Mouse (Mus musculus) macrophage (primary cell): Measurements from ENCODE around the gene Slc46a3. TPM values are rescaled to one million over a fixed set of nuclear protein-coding genes. Genes with fewer than 3 reads are reported as not detected.
"Not testable (repeated sequence)": the region's sequence is repeated elsewhere in the genome, so short reads cannot be mapped to it uniquely, and the experiment has no call there.

Experiments used
- H3K27ac ChIP-seq: fragments of 350-480 bp; formaldehyde crosslinking; 2 replicates; pipeline ENCODE4 v1.9.0; 2021
- H3K36me3 ChIP-seq: fragments of 350-480 bp; formaldehyde crosslinking; 2 replicates; pipeline ENCODE4 v1.9.0; 2021; ENCODE audit errors: inconsistent target
- H3K4me3 ChIP-seq: fragments of 350-480 bp; formaldehyde crosslinking; 2 replicates; pipeline ENCODE4 v1.9.0; 2021; ENCODE audit errors: inconsistent target
- H3K79me2 ChIP-seq: fragments of 350-480 bp; formaldehyde crosslinking; 2 replicates; pipeline ENCODE4 v1.9.0; 2021; ENCODE audit errors: inconsistent target
- WGBS: methylation state at CpG from one replicate; pipeline ENCODE4 v1.1.7; 2026; ENCODE audit warnings: inconsistent platforms; ENCODE audit not compliant: missing documents; 5-methylcytosine and 5-hydroxymethylcytosine counted together
- polyA plus RNA-seq: library from polyadenylated mRNA; stranded (reverse); fragments of 250-400 nt; gene quantifications from 3 replicates; pipeline ENCODE4 v1.2.4, GENCODE M21; 2018; ENCODE audit warnings: inconsistent platforms

Slc46a3 gene
- polyA plus RNA-seq, 1 experiment from 2014 or later, result 102 TPM

DNA sequence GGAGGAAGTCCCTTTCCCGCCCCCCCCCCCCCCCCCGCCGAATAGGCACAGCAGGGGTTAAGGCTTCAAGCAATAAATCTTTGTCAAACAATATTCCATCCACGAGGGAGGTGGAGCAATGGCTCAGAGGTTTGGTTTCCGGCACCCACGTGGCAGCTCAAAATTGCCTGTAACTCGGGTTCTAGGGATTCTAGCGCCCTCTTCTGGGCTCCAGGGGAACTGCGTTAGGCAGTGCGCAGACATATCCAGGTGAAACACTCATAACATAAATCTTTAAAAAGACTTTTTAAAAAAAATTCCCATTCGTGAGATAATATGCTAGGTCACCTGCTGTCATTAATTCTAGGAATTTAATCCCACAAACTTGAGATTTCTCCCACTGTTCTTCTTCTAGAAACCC lies 12.5 kb upstream of the Slc46a3 start:
- H3K36me3 ChIP-seq, result no peaks in the 10 kb centered on the region
- WGBS, result 70% methylated on average over 9 of the region's 11 CpGs

DNA sequence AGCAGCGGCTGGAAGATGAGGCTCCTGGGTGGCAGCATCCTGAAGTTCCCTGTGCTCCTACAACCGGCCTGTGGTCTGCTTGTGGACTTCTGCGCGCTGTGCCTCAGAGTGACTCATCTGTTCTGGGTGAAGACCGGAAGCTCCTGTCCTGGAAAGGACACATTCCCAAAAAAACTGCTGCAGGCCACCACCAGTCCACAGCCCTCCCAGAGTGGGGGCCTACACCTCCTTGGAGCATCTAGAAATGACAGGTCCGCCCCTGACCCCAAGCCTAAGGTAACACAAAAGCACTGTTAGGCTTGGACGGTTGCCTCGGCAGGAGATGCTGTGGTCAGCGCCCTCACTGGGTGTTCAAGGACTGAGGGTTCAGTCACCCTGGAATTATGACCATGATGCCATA lies 8.6 kb upstream of the Slc46a3 start:
- H3K27ac ChIP-seq, result no peak overlapping the region
- WGBS, result 93% methylated on average over 7 of the region's 9 CpGs

More for the DNA sequence above, 12.5 kb upstream of the Slc46a3 start:
- Histone ChIP-seq H3K4me3 (no peak overlapping the region), H3K79me2 (no peaks in the 10 kb centered on the region), H3K27ac (no peak overlapping the region)

DNA sequence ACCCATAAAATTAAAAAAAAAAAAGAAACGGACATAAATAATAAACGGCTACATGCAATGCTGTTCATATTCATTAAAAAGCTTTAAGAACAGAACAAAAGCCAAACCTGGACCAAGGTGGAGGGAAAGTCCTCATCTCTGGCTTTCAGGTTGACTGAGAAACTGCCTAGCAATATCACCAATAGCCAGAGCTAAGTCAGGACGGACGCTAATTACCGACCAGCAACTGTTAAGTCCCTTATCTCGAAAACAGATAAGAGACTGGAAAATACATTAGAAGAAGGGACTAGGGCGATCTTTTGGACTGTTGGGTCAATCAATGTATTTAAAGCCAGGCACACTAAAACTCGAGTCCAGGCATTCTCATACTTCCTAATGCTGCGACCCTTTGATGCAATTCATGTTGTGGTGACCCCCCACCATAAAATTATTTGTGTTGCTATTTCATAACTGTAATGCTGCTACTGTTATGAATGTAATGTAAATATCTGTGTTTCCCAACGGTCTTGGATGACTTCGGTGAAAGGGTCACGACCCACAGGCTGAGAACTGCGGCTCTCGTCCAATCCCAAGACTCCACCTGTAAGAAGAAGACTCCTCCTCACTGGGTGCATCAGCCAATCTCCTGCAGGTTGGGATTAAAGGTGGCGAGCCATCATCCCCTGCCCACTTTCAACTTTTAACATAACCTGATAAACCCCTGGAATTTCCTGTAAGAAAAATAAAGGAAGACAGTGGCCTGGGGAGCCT lies 7.6 kb upstream of the Slc46a3 start:
- 94% methylated on average over 14 of the region's 15 CpGs for WGBS
- H3K4me3 ChIP-seq, result no peak overlapping the region
- H3K27ac ChIP-seq, result no peak overlapping the region
- H3K79me2 ChIP-seq, result no peaks in the 10 kb centered on the region
- no peaks in the 10 kb centered on the region for H3K36me3 ChIP-seq

More for the DNA sequence above, 8.6 kb upstream of the Slc46a3 start:
- H3K36me3 ChIP-seq, result no peaks in the 10 kb centered on the region
- H3K79me2 ChIP-seq, result no peaks in the 10 kb centered on the region
- no peak overlapping the region for H3K4me3 ChIP-seq

- no peaks in the 10 kb centered on the region for H3K36me3 ChIP-seq
- H3K4me3 ChIP-seq, result no peak overlapping the region
- 51% methylated on average over 4 of the region's 4 CpGs for WGBS
- no peaks in the 10 kb centered on the region for H3K79me2 ChIP-seq
- H3K27ac ChIP-seq, result no peak overlapping the region
Observed at GRCm38 (mm10) chr5:147898968-147899549, 4.4 kb upstream of the Slc46a3 start.

- Histone ChIP-seq H3K27ac (no peak overlapping the region), H3K36me3 (no peaks in the 10 kb centered on the region), H3K4me3 (no peak overlapping the region), H3K79me2 (no peaks in the 10 kb centered on the region)
- WGBS, result 100% methylated on average over 2 of the region's 2 CpGs
Observed at GRCm38 (mm10) chr5:147898254-147898653, 3.6 kb upstream of the Slc46a3 start.

DNA sequence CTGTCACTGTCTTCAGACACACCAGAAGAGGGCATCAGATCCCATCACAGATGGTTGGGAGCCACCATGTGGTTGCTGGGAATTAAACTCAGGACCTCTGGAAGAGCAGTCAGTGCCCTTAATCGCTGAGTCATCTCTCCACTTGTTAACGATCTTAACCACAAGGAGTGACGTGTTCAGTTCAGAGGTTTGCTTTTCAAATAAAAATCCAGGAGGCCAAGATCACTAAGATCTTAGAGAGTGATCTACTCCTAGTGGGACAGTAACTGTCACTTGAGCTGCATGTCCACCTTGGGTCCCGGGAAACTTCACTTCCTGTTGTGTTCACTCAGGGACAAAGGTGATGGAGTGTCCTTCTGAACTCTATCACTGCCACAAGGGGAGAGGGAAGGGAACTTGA lies 1.9 kb upstream of the Slc46a3 start:
- not testable (repeated sequence) for H3K36me3 ChIP-seq, H3K4me3 ChIP-seq, H3K79me2 ChIP-seq
- 8% methylated on average over 4 of the region's 4 CpGs for WGBS
- H3K27ac ChIP-seq, result peak overlapping the region; percentile 74

GRCm38 (mm10) chr5:147895436-147896198 lies 1.0 kb upstream of the Slc46a3 start:
- H3K27ac ChIP-seq, result peak overlapping the region; percentile 93

DNA sequence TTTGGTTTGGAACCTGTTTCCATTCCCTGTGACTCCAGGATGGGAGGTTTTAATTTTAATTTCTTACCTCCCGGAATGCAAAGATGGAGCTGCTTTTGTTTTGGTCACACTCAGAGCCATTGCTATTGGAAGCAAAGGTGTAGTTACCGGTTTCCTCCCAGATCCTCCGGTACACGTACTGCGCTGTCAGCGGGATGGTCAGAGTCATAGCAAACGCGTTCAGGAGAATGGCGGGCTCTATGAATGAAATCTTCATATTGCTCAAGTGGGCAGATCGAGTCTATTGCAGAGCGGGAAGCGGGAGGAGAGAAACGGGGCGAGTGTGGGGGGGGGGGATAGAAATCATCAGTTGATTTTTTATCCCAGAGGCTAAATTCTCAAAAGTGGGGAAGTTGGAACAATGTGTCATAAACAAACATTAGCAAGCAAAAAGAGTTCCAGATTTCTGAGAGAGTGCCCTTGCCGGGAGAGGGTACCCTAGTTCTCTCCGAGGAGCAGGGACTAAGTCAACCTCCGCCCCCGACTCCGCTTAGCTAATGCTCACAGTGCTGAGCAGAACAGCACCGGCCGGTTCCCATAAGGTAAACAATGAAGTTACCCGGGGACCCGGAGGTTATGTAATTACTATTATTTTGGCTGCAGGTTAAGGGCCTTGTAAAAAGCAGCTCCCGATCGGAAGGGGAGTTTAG lies 705 bp downstream of the Slc46a3 start:
- H3K79me2 ChIP-seq, result no peaks in the 10 kb centered on the region
- peak overlapping the region; percentile 93 for H3K27ac ChIP-seq
- no peaks in the 10 kb centered on the region for H3K36me3 ChIP-seq
- peak overlapping the region; percentile 86 for H3K4me3 ChIP-seq
- WGBS, result 19% methylated on average over 25 of the region's 25 CpGs

More at GRCm38 (mm10) chr5:147895436-147896198, 1.0 kb upstream of the Slc46a3 start:
- Histone ChIP-seq H3K36me3 (no peaks in the 10 kb centered on the region), H3K79me2 (no peaks in the 10 kb centered on the region), H3K4me3 (peak overlapping the region; percentile 86)
- 5% methylated on average over 16 of the region's 16 CpGs for WGBS

DNA sequence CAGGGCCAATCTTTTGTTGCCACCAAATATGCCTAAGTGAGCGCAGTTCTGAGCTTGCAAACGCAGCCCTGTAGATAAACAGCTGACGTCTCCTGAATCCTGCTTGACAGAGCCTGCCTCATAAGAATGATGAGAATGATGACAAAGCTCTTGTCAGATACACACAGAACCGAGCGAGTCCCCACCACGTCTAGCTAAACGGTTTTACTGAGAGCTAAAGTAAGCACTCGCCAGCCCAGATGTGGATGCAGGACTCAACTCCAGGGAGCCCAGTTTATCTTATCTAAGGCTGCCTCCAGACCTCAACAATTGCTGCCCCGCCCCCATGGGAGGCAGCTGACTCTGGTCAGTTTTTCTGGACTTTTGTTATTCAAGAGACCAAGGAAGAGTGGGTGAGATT lies 1.5 kb downstream of the Slc46a3 start:
- Histone ChIP-seq H3K4me3 (no peak overlapping the region), H3K27ac (no peak overlapping the region)

GRCm38 (mm10) chr5:147892735-147893134 lies 1.9 kb downstream of the Slc46a3 start:
- H3K27ac ChIP-seq, result no peak overlapping the region
- H3K36me3 ChIP-seq, result peaks cover under 1% of the 10 kb centered on the region; the same call in 1 of the 2 replicates
- WGBS, result 91% methylated on average over 5 of the region's 6 CpGs
- no peaks in the 10 kb centered on the region for H3K79me2 ChIP-seq
- H3K4me3 ChIP-seq, result no peak overlapping the region

More for the DNA sequence above, 1.5 kb downstream of the Slc46a3 start:
- WGBS, result 91% methylated on average over 9 of the region's 9 CpGs
- H3K36me3 ChIP-seq, result no peaks in the 10 kb centered on the region
- H3K79me2 ChIP-seq, result no peaks in the 10 kb centered on the region

- Histone ChIP-seq H3K27ac (no peak overlapping the region), H3K36me3 (peaks cover 35% of the 10 kb centered on the region), H3K4me3 (no peak overlapping the region), H3K79me2 (no peaks in the 10 kb centered on the region)
- 72% methylated on average over 9 of the region's 12 CpGs for WGBS
Observed at GRCm38 (mm10) chr5:147888313-147889297, 6.0 kb downstream of the Slc46a3 start.

DNA sequence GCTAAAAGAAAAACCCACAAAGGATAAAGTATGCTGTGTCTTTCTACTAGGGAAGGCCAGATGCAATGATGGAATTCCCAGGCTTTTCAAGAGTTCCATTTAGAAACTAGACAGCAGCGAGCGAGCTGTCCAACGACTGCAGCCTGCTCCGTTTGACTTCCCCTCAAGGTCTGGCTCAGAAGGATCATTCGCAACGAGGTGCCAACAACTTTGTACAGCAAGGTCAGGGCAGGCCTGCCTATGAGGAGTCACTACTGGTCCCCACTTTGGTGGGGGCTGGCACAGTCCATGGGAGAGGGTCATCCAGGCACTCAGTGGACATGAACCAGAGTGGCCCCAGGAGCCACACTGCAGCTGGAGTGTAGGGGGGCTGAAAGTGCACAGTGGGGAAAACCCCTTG lies 11.0 kb downstream of the Slc46a3 start:
- Histone ChIP-seq H3K27ac (no peak overlapping the region), H3K36me3 (peaks cover 86% of the 10 kb centered on the region), H3K79me2 (no peaks in the 10 kb centered on the region), H3K4me3 (no peak overlapping the region)
- 86% methylated on average over 6 of the region's 6 CpGs for WGBS

GRCm38 (mm10) chr5:147879971-147880682 lies 14.5 kb downstream of the Slc46a3 start:
- Histone ChIP-seq H3K79me2 (peaks cover 6% of the 10 kb centered on the region; the same call in 1 of the 2 replicates), H3K27ac (no peak overlapping the region), H3K4me3 (no peak overlapping the region), H3K36me3 (peaks cover 96% of the 10 kb centered on the region)
- WGBS, result 93% methylated on average over 17 of the region's 17 CpGs
